Mouse (Mus musculus): Measurements from ENCODE around the gene Arel1. TPM values are rescaled to one million over a fixed set of nuclear protein-coding genes. Genes with fewer than 3 reads are reported as not detected.
A peak's percentile ranks its signal among the peaks of the same experiment; 100 is the strongest.

Arel1 gene
- polyA plus RNA-seq, 1 experiment from 2014 or later, result 21.8 TPM

GRCm38 (mm10) chr12:84896235-84896634, 74.5 kb downstream of the Arel1 start:
- Histone ChIP-seq H3K27me3 (peaks cover under 1% of the 10 kb centered on the region; the same call in 1 of the 2 replicates), H3K27ac (no peak overlapping the region), H3K36me3 (no peaks in the 10 kb centered on the region), H3K9me3 (no peaks in the 10 kb centered on the region), H3K9ac (no peak overlapping the region), H3K4me3 (no peak overlapping the region), H3K4me1 (no peaks in the 10 kb centered on the region), H3K4me2 (replicated peaks) (no peak overlapping the region)
- WGBS, result 85% methylated on average over 6 of the region's 6 CpGs
- ATAC-seq (ENCODE audit: insufficient number of reproducible peaks, insufficient read depth, low FRiP score, low TSS enrichment), result no peak

DNA sequence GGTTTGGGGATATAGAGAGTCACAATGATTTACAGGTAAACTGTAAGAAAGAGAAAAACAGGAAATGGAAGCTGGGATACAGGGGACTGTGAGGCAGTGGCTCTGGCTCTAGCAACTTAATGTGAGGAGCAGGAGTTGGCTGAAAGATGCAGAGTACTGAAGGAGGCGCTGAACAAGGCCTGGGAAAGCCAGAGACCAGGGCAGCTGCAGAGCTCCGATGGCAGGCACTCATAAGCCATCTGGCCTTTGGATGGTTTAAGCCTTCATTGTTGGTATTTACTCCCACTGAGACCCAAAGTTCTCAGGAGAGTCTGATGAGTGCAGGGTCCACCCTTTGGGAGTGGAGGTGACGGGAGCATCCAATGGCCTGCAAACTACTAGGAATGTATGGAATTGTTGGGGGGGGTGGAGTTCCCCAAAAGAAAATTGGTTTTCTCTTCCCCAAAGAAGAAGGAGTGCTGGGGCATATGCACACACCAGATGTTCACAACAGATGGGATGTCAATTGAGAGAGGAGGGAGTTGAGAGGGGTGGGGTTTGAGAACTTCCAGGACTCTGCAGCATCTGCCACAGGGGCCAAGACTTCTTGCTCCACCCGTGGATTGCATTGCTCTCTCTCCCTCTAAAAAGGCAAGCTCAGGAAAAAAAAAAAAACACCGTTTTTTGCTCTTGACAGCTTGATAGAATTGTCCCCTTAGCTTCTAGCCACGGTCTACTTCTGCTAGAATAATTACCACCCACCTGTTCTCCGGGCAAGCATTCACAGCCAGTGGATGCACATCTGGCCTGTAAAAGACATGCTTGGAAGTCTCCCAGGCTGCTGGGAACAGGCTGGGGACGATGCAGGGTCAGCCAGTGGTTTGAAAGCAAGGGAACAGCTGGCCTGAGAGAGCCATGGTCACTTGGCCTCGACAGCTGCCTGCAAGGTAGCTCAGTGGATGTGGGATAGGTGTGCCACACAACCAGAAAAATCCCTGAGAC, 76.8 kb downstream of the Arel1 start:
- H3K9ac ChIP-seq, result no peak overlapping the region
- no peak for ATAC-seq (ENCODE audit: insufficient number of reproducible peaks, insufficient read depth, low FRiP score, low TSS enrichment)
- no peak overlapping the region for H3K27ac ChIP-seq
- H3K9me3 ChIP-seq, result no peaks in the 10 kb centered on the region
- no peaks in the 10 kb centered on the region for H3K4me1 ChIP-seq
- no peak overlapping the region for H3K4me3 ChIP-seq
- no peaks in the 10 kb centered on the region for H3K36me3 ChIP-seq
- H3K27me3 ChIP-seq, result peaks cover 3% of the 10 kb centered on the region; the same call in 1 of the 2 replicates
- H3K4me2 ChIP-seq (replicated peaks), result no peak overlapping the region
- WGBS, result 55% methylated on average over 9 of the region's 9 CpGs

GRCm38 (mm10) chr12:84890289-84890688, 80.4 kb downstream of the Arel1 start:
- no peaks in the 10 kb centered on the region for H3K4me1 ChIP-seq
- WGBS, result 71% methylated on average over 15 of the region's 15 CpGs
- H3K9ac ChIP-seq, result no peak overlapping the region
- no peak overlapping the region for H3K4me2 ChIP-seq (replicated peaks)
- H3K9me3 ChIP-seq, result 0 out of 2 replicates have a peak, but pooled peaks cover 5% of the 10 kb centered on the region
- no peak for ATAC-seq (ENCODE audit: insufficient number of reproducible peaks, insufficient read depth, low FRiP score, low TSS enrichment)
- peaks cover 3% of the 10 kb centered on the region; the same call in 1 of the 2 replicates for H3K27me3 ChIP-seq
- H3K27ac ChIP-seq, result no peak overlapping the region
- H3K4me3 ChIP-seq, result no peak overlapping the region
- no peaks in the 10 kb centered on the region for H3K36me3 ChIP-seq

GRCm38 (mm10) chr12:84885107-84885876, 85.4 kb downstream of the Arel1 start:
- peak; percentile 35; the same call in 1 of the 2 replicates for ATAC-seq (ENCODE audit: insufficient number of reproducible peaks, insufficient read depth, low FRiP score, low TSS enrichment)
- no peak overlapping the region for H3K27ac ChIP-seq
- H3K4me2 ChIP-seq (replicated peaks), result no peak overlapping the region
- 0 out of 2 replicates have a peak, but pooled peaks cover 5% of the 10 kb centered on the region for H3K9me3 ChIP-seq
- 75% methylated on average over 11 of the region's 11 CpGs for WGBS
- no peaks in the 10 kb centered on the region for H3K36me3 ChIP-seq
- no peak overlapping the region for H3K9ac ChIP-seq
- H3K4me1 ChIP-seq, result no peaks in the 10 kb centered on the region; the same call in 1 of the 2 replicates
- H3K4me3 ChIP-seq, result no peak overlapping the region
- no peaks in the 10 kb centered on the region for H3K27me3 ChIP-seq

- 83% methylated on average over 7 of the region's 7 CpGs for WGBS
- no peaks in the 10 kb centered on the region for H3K36me3 ChIP-seq
- H3K9ac ChIP-seq, result no peak overlapping the region
- H3K4me3 ChIP-seq, result no peak overlapping the region
- 0 out of 2 replicates have a peak, but pooled peaks cover 5% of the 10 kb centered on the region for H3K9me3 ChIP-seq
- 0 out of 2 replicates have a peak, but pooled peaks cover 2% of the 10 kb centered on the region for H3K27me3 ChIP-seq
- no peak for ATAC-seq (ENCODE audit: insufficient number of reproducible peaks, insufficient read depth, low FRiP score, low TSS enrichment)
- H3K27ac ChIP-seq, result no peak overlapping the region
- H3K4me2 ChIP-seq (replicated peaks), result no peak overlapping the region
- no peaks in the 10 kb centered on the region; the same call in 1 of the 2 replicates for H3K4me1 ChIP-seq
Measured at GRCm38 (mm10) chr12:84884423-84885076, 86.2 kb downstream of the Arel1 start.

- Histone ChIP-seq H3K9me3 (no peaks in the 10 kb centered on the region), H3K9ac (no peak overlapping the region), H3K27me3 (peaks cover 15% of the 10 kb centered on the region), H3K27ac (no peak overlapping the region), H3K4me3 (no peak overlapping the region), H3K4me2 (replicated peaks) (no peak overlapping the region), H3K4me1 (no peaks in the 10 kb centered on the region; the same call in 1 of the 2 replicates), H3K36me3 (no peaks in the 10 kb centered on the region)
- no peak for ATAC-seq (ENCODE audit: insufficient number of reproducible peaks, insufficient read depth, low FRiP score, low TSS enrichment)
- WGBS, result 83% methylated on average over 4 of the region's 4 CpGs
Measured at GRCm38 (mm10) chr12:84882796-84883195, 87.9 kb downstream of the Arel1 start.

GRCm38 (mm10) chr12:84880091-84880490, 90.6 kb downstream of the Arel1 start:
- Histone ChIP-seq H3K4me2 (replicated peaks) (no peak overlapping the region), H3K4me1 (peaks cover 14% of the 10 kb centered on the region), H3K9me3 (no peaks in the 10 kb centered on the region), H3K36me3 (no peaks in the 10 kb centered on the region), H3K27ac (no peak overlapping the region), H3K9ac (no peak overlapping the region), H3K4me3 (no peak overlapping the region), H3K27me3 (peaks cover 42% of the 10 kb centered on the region)
- 55% methylated on average over 11 of the region's 11 CpGs for WGBS
- ATAC-seq (ENCODE audit: insufficient number of reproducible peaks, insufficient read depth, low FRiP score, low TSS enrichment), result no peak

GRCm38 (mm10) chr12:84876481-84877121, 94.1 kb downstream of the Arel1 start, which contains the start of gene Ltbp2:
Gene Ltbp2, minus strand, starts transcription at chr12:84876532.
- no peaks in the 10 kb centered on the region for H3K36me3 ChIP-seq
- no peak within 1 kb of the TSS for H3K27ac ChIP-seq
- ATAC-seq (ENCODE audit: insufficient number of reproducible peaks, insufficient read depth, low FRiP score, low TSS enrichment), result 0 out of 2 replicates have a peak, but pooled peaks have one; percentile 65
- peaks cover 58% of the 10 kb centered on the region for H3K27me3 ChIP-seq
- 2% methylated on average over 34 of the region's 34 CpGs for WGBS
- peak within 1 kb of the TSS; percentile 21; the same call in 1 of the 2 replicates for H3K9ac ChIP-seq
- H3K4me3 ChIP-seq, result peak within 1 kb of the TSS; percentile 32
- H3K4me2 ChIP-seq (replicated peaks), result peak within 1 kb of the TSS; percentile 49
- H3K9me3 ChIP-seq, result no peaks in the 10 kb centered on the region
- H3K4me1 ChIP-seq, result peaks cover 14% of the 10 kb centered on the region

DNA sequence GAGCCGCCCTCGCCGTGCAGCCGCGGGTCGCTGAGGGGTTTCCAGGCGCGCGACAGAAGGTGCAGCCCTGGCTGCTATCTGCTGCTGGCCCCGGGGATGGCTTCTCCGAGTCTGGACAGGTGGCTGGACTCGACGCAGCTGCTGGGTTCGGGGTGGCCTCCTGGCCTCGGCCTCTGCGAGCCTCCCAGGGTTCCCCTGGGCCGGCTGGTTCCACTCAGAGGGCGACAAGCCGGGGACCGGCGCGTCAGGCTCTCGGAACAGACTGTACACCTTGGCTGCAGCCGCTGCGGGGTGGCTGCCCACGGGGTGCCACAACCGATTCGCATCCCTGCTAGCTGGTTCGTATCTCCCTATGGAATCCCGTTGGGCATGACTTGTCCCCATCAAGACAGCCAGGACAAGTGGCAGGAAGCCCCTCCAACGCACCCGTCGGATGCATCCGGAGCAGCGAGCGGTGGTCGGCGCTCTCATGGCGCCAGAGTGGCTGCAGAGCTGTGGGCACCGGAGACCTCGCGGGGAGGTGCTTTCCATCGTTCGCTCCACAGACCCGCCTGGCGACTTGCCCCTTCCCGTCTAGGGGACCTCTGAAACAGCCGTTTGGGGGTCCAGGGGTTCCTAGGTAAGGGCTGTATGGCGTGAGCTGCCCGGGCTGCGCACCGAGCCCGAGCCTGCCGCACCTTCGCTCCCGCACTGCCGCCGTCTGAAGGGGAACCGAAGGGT, 94.8 kb downstream of the Arel1 start:
- Histone ChIP-seq H3K9me3 (no peaks in the 10 kb centered on the region), H3K4me1 (peaks cover 14% of the 10 kb centered on the region), H3K27ac (no peak overlapping the region), H3K27me3 (peaks cover 58% of the 10 kb centered on the region), H3K4me2 (replicated peaks) (peak overlapping the region; percentile 49), H3K4me3 (peak overlapping the region; percentile 32), H3K9ac (peak overlapping the region; percentile 21; the same call in 1 of the 2 replicates), H3K36me3 (no peaks in the 10 kb centered on the region)
- WGBS, result 2% methylated on average over 59 of the region's 59 CpGs
- no peak for ATAC-seq (ENCODE audit: insufficient number of reproducible peaks, insufficient read depth, low FRiP score, low TSS enrichment)

DNA sequence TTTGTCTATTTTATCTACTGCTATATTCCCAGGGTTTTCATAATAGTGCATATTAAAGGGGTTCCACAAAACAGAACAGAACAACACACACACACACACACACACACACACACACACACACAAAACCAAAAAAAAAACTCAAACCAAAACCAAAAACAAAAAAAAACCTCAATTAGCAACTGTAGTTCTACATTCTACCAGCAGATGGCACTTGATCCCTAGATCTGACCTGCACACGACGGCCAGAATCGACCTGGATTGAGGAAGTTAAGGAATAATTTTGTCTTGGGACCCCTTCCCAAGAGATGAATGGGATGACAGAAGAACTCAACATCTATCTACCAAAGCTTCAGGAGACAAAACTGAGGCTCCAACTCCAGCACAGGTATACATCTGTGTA, 97.3 kb downstream of the Arel1 start:
- Histone ChIP-seq H3K27me3 (peaks cover 47% of the 10 kb centered on the region), H3K4me3 (no peak overlapping the region), H3K36me3 (no peaks in the 10 kb centered on the region), H3K4me1 (peaks cover 14% of the 10 kb centered on the region), H3K4me2 (replicated peaks) (no peak overlapping the region), H3K9ac (no peak overlapping the region), H3K27ac (no peak overlapping the region), H3K9me3 (no peaks in the 10 kb centered on the region)
- WGBS, result 0% methylated on average over 3 of the region's 3 CpGs
- no peak for ATAC-seq (ENCODE audit: insufficient number of reproducible peaks, insufficient read depth, low FRiP score, low TSS enrichment)
